Mouse (Mus musculus) hindbrain, embryonic 11.5 days (tissue): Measurements from ENCODE around the gene Fcgr1. TPM values are rescaled to one million over a fixed set of nuclear protein-coding genes. Genes with fewer than 3 reads are reported as not detected.
A peak's percentile ranks its signal among the peaks of the same experiment; 100 is the strongest.
"Not testable (repeated sequence)": the region's sequence is repeated elsewhere in the genome, so short reads cannot be mapped to it uniquely, and the experiment has no call there.

Experiments
- ATAC-seq: fragments of 200-750 bp; cut with Nextera tagmentation; 2 replicates; pipeline ENCODE4 v1.8.0; 2017; ENCODE audit warnings: mild to moderate bottlenecking, moderate TSS enrichment, moderate library complexity; ENCODE audit not compliant: low FRiP score
- DNase-seq: peaks from one replicate; pipeline ENCODE4 v3.0.0-alpha.2; 2015; ENCODE audit warnings: low spot score
- H3K27ac ChIP-seq: fragments of 300-500 bp; sonication (generic); 2 replicates; pipeline ENCODE4 v1.5.1; 2014; ENCODE audit warnings: mild to moderate bottlenecking, low read depth, low read length
- H3K27me3 ChIP-seq: fragments of 300-500 bp; sonication (generic); 2 replicates; pipeline ENCODE4 v1.6.1; 2014; ENCODE audit warnings: mild to moderate bottlenecking, low read length, moderate library complexity, mixed read lengths; ENCODE audit not compliant: control insufficient read depth, insufficient read depth
- H3K36me3 ChIP-seq: fragments of 300-500 bp; sonication (generic); 2 replicates; pipeline ENCODE4 v1.6.1; 2014; ENCODE audit warnings: mild to moderate bottlenecking, low read length, moderate library complexity, mixed read lengths; ENCODE audit not compliant: control insufficient read depth, insufficient read depth
- H3K4me1 ChIP-seq: fragments of 300-500 bp; sonication (generic); replicated peaks from 2 replicates; pipeline ENCODE4 v1.6.1; 2014; ENCODE audit warnings: low read length, mixed read lengths; ENCODE audit not compliant: control insufficient read depth, insufficient read depth
- H3K4me2 ChIP-seq: fragments of 300-500 bp; sonication (generic); replicated peaks from 2 replicates; pipeline ENCODE4 v1.6.1; 2014; ENCODE audit warnings: mild to moderate bottlenecking, low read depth, low read length
- H3K4me3 ChIP-seq: fragments of 300-500 bp; sonication (generic); 2 replicates; pipeline ENCODE4 v1.5.1; 2014; ENCODE audit warnings: low read depth, low read length
- H3K9ac ChIP-seq: fragments of 300-500 bp; sonication (generic); 2 replicates; pipeline ENCODE4 v1.6.1; 2014; ENCODE audit warnings: low read depth, low read length
- H3K9me3 ChIP-seq: fragments of 300-500 bp; sonication (generic); 2 replicates; pipeline ENCODE4 v1.6.1; 2016; ENCODE audit warnings: low read length; ENCODE audit not compliant: control insufficient read depth
- WGBS: fragments of 180-500 bp; shearing (Covaris S2); extraction: QIAGEN DNeasy Blood & Tissue Kit; methylation state at CpG from one replicate; pipeline ENCODE4 v1.1.7; 2014; 5-methylcytosine and 5-hydroxymethylcytosine counted together
- polyA plus RNA-seq: library from polyadenylated mRNA; unstranded; fragments of >200 nt; fragmentation: Nextera tagmentation; extraction: Ambion mirVana; gene quantifications from 2 replicates; pipeline ENCODE4 v1.2.1, GENCODE M21; 2014

The Fcgr1 gene
- polyA plus RNA-seq, 1 experiment from 2014 or later: 1.9 TPM

- DNase-seq: peak; percentile 93
- under 1% methylated on average over 45 of the region's 45 CpGs for WGBS
- Histone ChIP-seq H3K4me2 (peak within 1 kb of the TSS; percentile 82), H3K36me3 (no peaks in the 10 kb centered on the region), H3K4me3 (peak within 1 kb of the TSS; percentile 56), H3K27ac (peak within 1 kb of the TSS; percentile 92), H3K9me3 (no peaks in the 10 kb centered on the region), H3K9ac (peak within 1 kb of the TSS; percentile 81), H3K27me3 (no peaks in the 10 kb centered on the region), H3K4me1 (0 out of 2 replicates have a peak, but pooled peaks cover 2% of the 10 kb centered on the region)
- peak; percentile 95 for ATAC-seq
These were observed 24.0 kb downstream of the Fcgr1 start, which contains the start of gene Hist2h2bb for GRCm38 (mm10) chr3:96269511-96270474. TSS of gene Hist2h2bb (plus strand) at chr3:96269752.

GRCm38 (mm10) chr3:96268776-96269378, 24.9 kb downstream of the Fcgr1 start:
- Histone ChIP-seq H3K4me2 (peak overlapping the region; percentile 82), H3K4me3 (peak overlapping the region; percentile 56), H3K9ac (peak overlapping the region; percentile 75), H3K27ac (peak overlapping the region; percentile 92)
- H3K9me3 ChIP-seq, H3K27me3 ChIP-seq, H3K36me3 ChIP-seq, DNase-seq, H3K4me1 ChIP-seq: not testable (repeated sequence)
- 1% methylated on average over 9 of the region's 44 CpGs for whole genome bisulfite sequencing
- peak; percentile 65 for ATAC-seq

GRCm38 (mm10) chr3:96268051-96268775, 25.6 kb downstream of the Fcgr1 start, which contains the start of gene Hist2h3b:
TSS of gene Hist2h3b (plus strand) at chr3:96268654.
- no peaks in the 10 kb centered on the region for H3K27me3 ChIP-seq
- WGBS: 27% methylated on average over 29 of the region's 30 CpGs
- DNase-seq (peak; percentile 79), ATAC-seq (peak; percentile 73)
- H3K9ac ChIP-seq: peak within 1 kb of the TSS; percentile 75
- peak within 1 kb of the TSS; percentile 56 for H3K4me3 ChIP-seq
- H3K9me3 ChIP-seq: no peaks in the 10 kb centered on the region
- H3K36me3 ChIP-seq: no peaks in the 10 kb centered on the region
- 0 out of 2 replicates have a peak, but pooled peaks cover 2% of the 10 kb centered on the region for H3K4me1 ChIP-seq
- H3K27ac ChIP-seq: peak within 1 kb of the TSS; percentile 92
- H3K4me2 ChIP-seq: peak within 1 kb of the TSS; percentile 82

GRCm38 (mm10) chr3:96267541-96267940, 26.2 kb downstream of the Fcgr1 start:
- 83% methylated on average over 4 of the region's 4 CpGs for WGBS
- 0 out of 2 replicates have a peak, but pooled peaks cover 2% of the 10 kb centered on the region for H3K4me1 ChIP-seq
- H3K9ac ChIP-seq: no peak overlapping the region
- H3K4me2 ChIP-seq: no peak overlapping the region
- H3K4me3 ChIP-seq: no peak overlapping the region
- no peaks in the 10 kb centered on the region for H3K9me3 ChIP-seq
- H3K36me3 ChIP-seq: no peaks in the 10 kb centered on the region
- no peak for DNase-seq
- H3K27ac ChIP-seq: peak overlapping the region; percentile 85
- H3K27me3 ChIP-seq: no peaks in the 10 kb centered on the region
- ATAC-seq: no peak

- 91% methylated on average over 8 of the region's 8 CpGs for WGBS
- no peaks in the 10 kb centered on the region for H3K36me3 ChIP-seq
- peaks cover 5% of the 10 kb centered on the region; the same call in 1 of the 2 replicates for H3K4me1 ChIP-seq
- H3K9me3 ChIP-seq: no peaks in the 10 kb centered on the region
- no peaks in the 10 kb centered on the region for H3K27me3 ChIP-seq
- H3K27ac ChIP-seq: no peak overlapping the region
- no peak overlapping the region for H3K9ac ChIP-seq
- no peak overlapping the region for H3K4me2 ChIP-seq
- no peak for DNase-seq
- ATAC-seq: no peak
- H3K4me3 ChIP-seq: no peak overlapping the region
These were observed 27.5 kb downstream of the Fcgr1 start for GRCm38 (mm10) chr3:96266132-96266710.

GRCm38 (mm10) chr3:96264404-96264949, 29.3 kb downstream of the Fcgr1 start:
- no peak for DNase-seq
- ATAC-seq: no peak
- peak overlapping the region; percentile 97 for H3K27ac ChIP-seq

GRCm38 (mm10) chr3:96263558-96264403, 30.0 kb downstream of the Fcgr1 start:
- ATAC-seq (peak; percentile 28; the same call in 1 of the 2 replicates), DNase-seq (peak; percentile 67)
- H3K27ac ChIP-seq: peak overlapping the region; percentile 97
- H3K4me2 ChIP-seq: peak overlapping the region; percentile 64
- H3K9me3 ChIP-seq: no peaks in the 10 kb centered on the region
- no peaks in the 10 kb centered on the region for H3K27me3 ChIP-seq
- 7% methylated on average over 27 of the region's 27 CpGs for WGBS
- peaks cover 5% of the 10 kb centered on the region; the same call in 1 of the 2 replicates for H3K4me1 ChIP-seq
- H3K36me3 ChIP-seq: no peaks in the 10 kb centered on the region
- H3K4me3 ChIP-seq: peak overlapping the region; percentile 57
- H3K9ac ChIP-seq: peak overlapping the region; percentile 85

More at GRCm38 (mm10) chr3:96264404-96264949, 29.3 kb downstream of the Fcgr1 start:
- Histone ChIP-seq H3K27me3 (no peaks in the 10 kb centered on the region), H3K9me3 (no peaks in the 10 kb centered on the region), H3K36me3 (no peaks in the 10 kb centered on the region), H3K4me2 (peak overlapping the region; percentile 64; the same call in 1 of the 2 replicates), H3K4me1 (peaks cover 5% of the 10 kb centered on the region; the same call in 1 of the 2 replicates), H3K9ac (peak overlapping the region; percentile 8; the same call in 1 of the 2 replicates), H3K4me3 (no peak overlapping the region)
- 69% methylated on average over 7 of the region's 7 CpGs for WGBS
